Mouse (Mus musculus) hindlimb bud, embryonic 11.5 days (tissue): ENCODE measurements around the gene Inha.

Experiments
- DNase-seq: peaks from one replicate; pipeline ENCODE4 v3.0.0-alpha.2; 2012; ENCODE audit warnings: low read depth, low spot score; ENCODE audit errors: extremely low spot score

The Inha gene

GRCm38 (mm10) chr1:75555680-75556079 is 48.8 kb downstream of the Inha start:
- DNase-seq = no peak

- no peak for DNase-seq
Observed at GRCm38 (mm10) chr1:75556143-75556781, 49.4 kb downstream of the Inha start.

- DNase-seq = no peak
Observed at GRCm38 (mm10) chr1:75557041-75557440, 50.2 kb downstream of the Inha start.

GRCm38 (mm10) chr1:75558388-75559178 is 51.7 kb downstream of the Inha start:
- DNase-seq = no peak

- DNase-seq = peak; percentile 96
Observed at GRCm38 (mm10) chr1:75559212-75559925, 52.5 kb downstream of the Inha start.
